Mouse (Mus musculus) myocyte (in vitro differentiated cells): Measurements from ENCODE around the gene Twsg1. TPM values are rescaled to one million over a fixed set of nuclear protein-coding genes. Genes with fewer than 3 reads are reported as not detected.

Experiments used
- H3K27me3 ChIP-seq: one replicate; pipeline ENCODE4 v1.6.1; 2011; ENCODE audit not compliant: control insufficient read depth, insufficient read depth, insufficient read length
- H3K36me3 ChIP-seq: one replicate; pipeline ENCODE4 v1.6.1; 2011; ENCODE audit not compliant: control insufficient read depth, insufficient read depth
- H3K4me2 ChIP-seq: one replicate; pipeline ENCODE4 v1.6.1; 2011; ENCODE audit warnings: low read depth, control low read depth
- H3K4me3 ChIP-seq: one replicate; pipeline ENCODE4 v1.5.1; 2011; ENCODE audit warnings: mild to moderate bottlenecking, control low read depth, moderate library complexity
- H3K79me2 ChIP-seq: one replicate; pipeline ENCODE4 v1.6.1; 2011; ENCODE audit not compliant: control insufficient read depth, insufficient read depth
- H3ac ChIP-seq: one replicate; pipeline ENCODE4 v1.6.1; 2011; ENCODE audit not compliant: control insufficient read depth, insufficient read length
- CEBPB ChIP-seq: IDR thresholded peaks from 2 replicates; pipeline ENCODE4 v1.6.1; 2011; ENCODE audit warnings: mild to moderate bottlenecking, moderate library complexity; ENCODE audit not compliant: poor library complexity, insufficient read depth, severe bottlenecking
- E2F4 ChIP-seq: IDR thresholded peaks from one replicate; pipeline ENCODE4 v1.6.1; 2011; ENCODE audit warnings: mild to moderate bottlenecking, control low read depth, moderate library complexity; ENCODE audit not compliant: insufficient read depth
- MAX ChIP-seq: IDR thresholded peaks from one replicate; pipeline ENCODE4 v1.6.1; 2011; ENCODE audit warnings: low read depth, mild to moderate bottlenecking, control low read depth
- MYOD1 ChIP-seq, 3 experiments: IDR thresholded peaks; one replicate each; pipeline ENCODE4 v1.6.1; 2011; ENCODE audit warnings: control low read depth in 2 of 3, low read depth in 2 of 3, mild to moderate bottlenecking in 2 of 3, moderate library complexity in 1 of 3; ENCODE audit not compliant: insufficient read length in 2 of 3, control insufficient read depth in 1 of 3
- MYOG ChIP-seq, 3 experiments: IDR thresholded peaks; one replicate each; pipeline ENCODE4 v1.6.1; 2011; ENCODE audit warnings: control low read depth in 2 of 3, low read depth in 2 of 3, mild to moderate bottlenecking in 2 of 3; ENCODE audit not compliant: insufficient read length in 2 of 3, control insufficient read depth in 1 of 3, insufficient read depth in 1 of 3
- POLR2A ChIP-seq: IDR thresholded peaks from one replicate; pipeline ENCODE4 v1.6.1; 2011; ENCODE audit warnings: low read depth, mild to moderate bottlenecking, control low read depth, moderate library complexity; ENCODE audit not compliant: insufficient read length
- POLR2AphosphoS2 ChIP-seq: IDR thresholded peaks from one replicate; pipeline ENCODE4 v1.6.1; 2011; ENCODE audit warnings: low read depth, control low read depth; ENCODE audit not compliant: insufficient read length
- REST ChIP-seq: IDR thresholded peaks from one replicate; pipeline ENCODE4 v1.6.1; 2011; ENCODE audit warnings: mild to moderate bottlenecking, control low read depth, moderate library complexity; ENCODE audit not compliant: insufficient read depth, insufficient read length
- SRF ChIP-seq: IDR thresholded peaks from one replicate; pipeline ENCODE4 v1.6.1; 2011; ENCODE audit warnings: low read depth; ENCODE audit not compliant: control insufficient read depth, insufficient read length
- TCF12 ChIP-seq: IDR thresholded peaks from one replicate; pipeline ENCODE4 v1.6.1; 2011; ENCODE audit warnings: mild to moderate bottlenecking, control low read depth; ENCODE audit not compliant: poor library complexity, insufficient read depth, severe bottlenecking
- TCF3 ChIP-seq: IDR thresholded peaks from one replicate; pipeline ENCODE4 v1.6.1; 2011; ENCODE audit warnings: low read depth, control low read depth; ENCODE audit not compliant: insufficient read length
- USF1 ChIP-seq: IDR thresholded peaks from one replicate; pipeline ENCODE4 v1.6.1; 2011; ENCODE audit warnings: low read depth, mild to moderate bottlenecking, control low read depth, moderate library complexity
- polyA plus RNA-seq: library from polyadenylated mRNA; unstranded; fragments of >200 nt; fragmentation: generic; extraction: Trizol; gene quantifications from one replicate; pipeline ENCODE4 v1.2.1, GENCODE M21; 2012; ENCODE audit warnings: missing spikeins

Twsg1 gene
- polyA plus RNA-seq, 1 experiment, result 9.0 TPM

- no peaks in the 10 kb centered on the region for H3K27me3 ChIP-seq
- TF ChIP-seq MYOD1 (IDR thresholded peaks at IDR 0.05; ENCODE audit: control insufficient read depth in 1 of 3, insufficient read length in 2 of 3, low read depth in 2 of 3) (no peak), SRF (no peak), MYOG (IDR thresholded peaks at IDR 0.05; ENCODE audit: control insufficient read depth in 1 of 3, insufficient read depth in 1 of 3, insufficient read length in 2 of 3, low read depth in 2 of 3) (no peak), MAX (no peak), TCF12 (no peak), REST (no peak), CEBPB (no peak), E2F4 (no peak)
- H3K4me3 ChIP-seq, result no peak overlapping the region
- H3K79me2 ChIP-seq, result no peaks in the 10 kb centered on the region
- no peaks in the 10 kb centered on the region for H3K36me3 ChIP-seq
- no peak overlapping the region for H3K4me2 ChIP-seq
- no peak overlapping the region for H3ac ChIP-seq
Observed at GRCm38 (mm10) chr17:65919235-65919634, 31.8 kb downstream of the Twsg1 start.

DNA sequence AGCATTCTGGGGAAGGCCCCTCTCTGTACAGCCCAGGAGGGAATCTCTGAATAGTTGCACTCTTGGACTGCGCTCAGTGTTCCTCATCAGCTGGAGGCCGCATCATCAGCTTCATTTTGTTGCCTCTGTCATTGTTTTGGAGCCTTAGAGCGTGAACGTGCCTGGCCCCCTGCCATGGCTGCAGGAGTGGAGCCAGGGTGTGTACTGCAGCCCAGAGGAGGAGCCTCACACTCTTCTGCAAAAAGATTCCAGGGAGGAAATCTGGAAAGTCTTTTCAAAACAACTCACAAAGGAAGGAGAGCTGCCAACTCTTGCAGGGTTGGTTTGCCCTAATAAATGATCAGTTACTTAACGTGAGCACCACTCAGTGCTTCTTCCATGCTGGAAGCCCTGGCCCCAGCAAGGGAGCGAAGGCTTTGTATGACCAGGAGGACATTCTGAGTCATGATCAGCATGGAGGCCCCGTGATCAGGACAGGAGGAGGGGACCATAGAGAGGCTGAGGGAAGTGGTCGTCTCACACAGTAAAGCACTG lies 34.8 kb downstream of the Twsg1 start:
- Histone ChIP-seq H3K27me3 (no peaks in the 10 kb centered on the region), H3ac (no peak overlapping the region), H3K36me3 (no peaks in the 10 kb centered on the region), H3K4me3 (no peak overlapping the region), H3K79me2 (no peaks in the 10 kb centered on the region), H3K4me2 (peak overlapping the region; percentile 58)
- TF ChIP-seq USF1, result no peak
- TF ChIP-seq TCF3, result no peak
- no peak for TF ChIP-seq MYOD1 (IDR thresholded peaks at IDR 0.05; ENCODE audit: control insufficient read depth in 1 of 3, insufficient read length in 2 of 3, low read depth in 2 of 3)
- no peak for TF ChIP-seq SRF
- no peak for TF ChIP-seq TCF12
- no peak for TF ChIP-seq REST
- no peak for TF ChIP-seq MAX
- TF ChIP-seq CEBPB, result no peak
- no peak for TF ChIP-seq E2F4
- no peak for TF ChIP-seq POLR2AphosphoS2
- TF ChIP-seq POLR2A, result no peak
- no peak for TF ChIP-seq MYOG (IDR thresholded peaks at IDR 0.05; ENCODE audit: control insufficient read depth in 1 of 3, insufficient read depth in 1 of 3, insufficient read length in 2 of 3, low read depth in 2 of 3)

DNA sequence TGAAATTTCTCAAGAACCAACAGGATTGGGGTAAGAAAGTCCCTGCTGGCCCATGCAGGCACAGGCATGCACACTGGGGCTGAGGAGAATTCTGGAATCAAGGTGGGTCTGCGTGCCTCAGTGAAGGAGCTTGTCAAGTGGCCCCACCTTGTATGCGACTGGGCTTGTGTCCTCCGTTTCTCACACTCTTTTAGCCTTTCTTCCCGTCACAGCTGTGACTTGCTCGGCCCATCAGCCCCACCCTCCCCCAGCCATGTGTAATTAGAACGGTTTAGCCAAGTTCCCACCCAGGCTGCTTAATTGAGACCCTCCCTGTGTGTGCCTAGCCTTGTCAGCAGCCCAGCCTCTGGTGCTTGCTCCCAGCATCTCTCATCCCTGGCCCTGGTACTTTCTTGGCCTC lies 36.9 kb downstream of the Twsg1 start:
- TF ChIP-seq REST (no peak), MYOD1 (IDR thresholded peaks at IDR 0.05; ENCODE audit: control insufficient read depth in 1 of 3, insufficient read length in 2 of 3, low read depth in 2 of 3) (no peak), E2F4 (no peak), CEBPB (no peak), TCF12 (no peak), POLR2AphosphoS2 (no peak), USF1 (no peak), SRF (no peak), MAX (no peak), POLR2A (no peak), MYOG (IDR thresholded peaks at IDR 0.05; ENCODE audit: control insufficient read depth in 1 of 3, insufficient read depth in 1 of 3, insufficient read length in 2 of 3, low read depth in 2 of 3) (no peak)
- Histone ChIP-seq H3ac (no peak overlapping the region), H3K79me2 (no peaks in the 10 kb centered on the region), H3K4me3 (no peak overlapping the region), H3K27me3 (no peaks in the 10 kb centered on the region), H3K4me2 (no peak overlapping the region), H3K36me3 (no peaks in the 10 kb centered on the region)

GRCm38 (mm10) chr17:65912202-65912601 lies 38.8 kb downstream of the Twsg1 start:
- no peak overlapping the region for H3K4me2 ChIP-seq
- H3ac ChIP-seq, result no peak overlapping the region
- H3K36me3 ChIP-seq, result no peaks in the 10 kb centered on the region
- no peak for TF ChIP-seq TCF3
- no peak for TF ChIP-seq TCF12
- no peak for TF ChIP-seq CEBPB
- no peak for TF ChIP-seq POLR2AphosphoS2
- H3K4me3 ChIP-seq, result no peak overlapping the region
- no peaks in the 10 kb centered on the region for H3K79me2 ChIP-seq
- no peaks in the 10 kb centered on the region for H3K27me3 ChIP-seq
